24 mouse cellular contexts compared by ENCODE assay signal in genomic region chr1:178458029-178458428, GRCm38 (mm10).
"Had no signal": no experiment of that assay in that cellular context is flagged by ENCODE, and none has a peak within 500 bp of the region (broad histone marks: within the 10 kb centered on the region; RNA-seq: fewer than 3 reads in every experiment).

No protein-coding gene starts in this region.

- H3K27ac ChIP-seq: heart, embryonic 10.5 days; hindbrain, embryonic 13.5 days; hindbrain, embryonic 15.5 days; hindbrain, postnatal 0 days; kidney, embryonic 15.5 days; limb, embryonic 13.5 days; limb, embryonic 15.5 days; liver, embryonic 13.5 days had no signal

- H3K4me2 ChIP-seq: heart, embryonic 12.5 days; hindbrain, embryonic 13.5 days; hindbrain, embryonic 15.5 days; kidney, embryonic 15.5 days; limb, embryonic 13.5 days; limb, embryonic 15.5 days; liver, embryonic 13.5 days had no signal

- H3K27me3 ChIP-seq: heart, embryonic 12.5 days; hindbrain, embryonic 13.5 days; hindbrain, embryonic 15.5 days; kidney, embryonic 15.5 days; limb, embryonic 13.5 days; limb, embryonic 15.5 days; liver, embryonic 13.5 days had no signal

- H3K9ac ChIP-seq: forebrain, postnatal 0 days; heart, embryonic 12.5 days; hindbrain, embryonic 13.5 days; hindbrain, embryonic 15.5 days; kidney, embryonic 15.5 days; limb, embryonic 13.5 days; limb, embryonic 15.5 days; liver, embryonic 13.5 days had no signal

- H3K9me3 ChIP-seq: heart, embryonic 10.5 days; hindbrain, embryonic 13.5 days; hindbrain, embryonic 15.5 days; kidney, embryonic 15.5 days; limb, embryonic 13.5 days; limb, embryonic 15.5 days; liver, embryonic 13.5 days had no signal

- ATAC-seq: forebrain, postnatal 0 days; hindbrain, postnatal 0 days; intestine, embryonic 16.5 days had no signal

- H3K4me1 ChIP-seq: heart, embryonic 10.5 days; heart, embryonic 12.5 days; hindbrain, embryonic 13.5 days; hindbrain, embryonic 15.5 days; kidney, embryonic 15.5 days; limb, embryonic 13.5 days; limb, embryonic 15.5 days had no signal

- H3K36me3 ChIP-seq: hindbrain, embryonic 13.5 days; hindbrain, embryonic 15.5 days; kidney, embryonic 15.5 days; limb, embryonic 13.5 days; limb, embryonic 15.5 days; liver, embryonic 13.5 days had no signal

- H3K4me3 ChIP-seq: heart, embryonic 10.5 days; heart, embryonic 12.5 days; hindbrain, embryonic 13.5 days; hindbrain, embryonic 15.5 days; kidney, embryonic 15.5 days; limb, embryonic 13.5 days; limb, embryonic 15.5 days; liver, embryonic 13.5 days had no signal

- DNase-seq: forebrain, postnatal 0 days; gastrocnemius, postnatal 14 days; gastrocnemius, postnatal 36 days; heart, adult 18-20 months; heart, postnatal 10 days; heart, postnatal 36 days; kidney, adult 11 months; kidney, adult 2 months; kidney, adult 9 months; kidney, postnatal 10 days; kidney, postnatal 36 days; layer of hippocampus, adult 9-11 months; layer of hippocampus, postnatal 36 days; left cerebral cortex, postnatal 4 days; liver, embryonic 13.5 days had no signal
